Mouse (Mus musculus): ENCODE data around the gene Gabrr2. TPM values are rescaled to one million over a fixed set of nuclear protein-coding genes. Genes with fewer than 3 reads are reported as not detected.

Gene Gabrr2
- polyA plus RNA-seq, 1 experiment, result 0.48 TPM

GRCm38 (mm10) chr4:33067331-33067730, 4.5 kb downstream of the Gabrr2 start:
- Histone ChIP-seq H3K4me3 (no peak overlapping the region), H3K4me2 (ENCODE audit: low read depth) (no peak overlapping the region), H3K79me2 (ENCODE audit: control insufficient read depth, insufficient read depth) (no peaks in the 10 kb centered on the region), H3ac (ENCODE audit: control insufficient read depth, insufficient read length) (no peak overlapping the region), H3K36me3 (ENCODE audit: control insufficient read depth, insufficient read depth) (no peaks in the 10 kb centered on the region), H3K27me3 (ENCODE audit: control insufficient read depth, insufficient read depth, insufficient read length) (no peaks in the 10 kb centered on the region)
- TF ChIP-seq SRF (IDR thresholded peaks at IDR 0.05; ENCODE audit: control insufficient read depth, insufficient read length, low read depth) (no peak), TCF3 (IDR thresholded peaks at IDR 0.05; ENCODE audit: insufficient read length, low read depth) (no peak), POLR2A (IDR thresholded peaks at IDR 0.05; ENCODE audit: insufficient read length, low read depth) (no peak), MAX (IDR thresholded peaks at IDR 0.05; ENCODE audit: low read depth) (no peak), MYOG (IDR thresholded peaks at IDR 0.05; ENCODE audit: control insufficient read depth in 1 of 3, insufficient read depth in 1 of 3, insufficient read length in 2 of 3, low read depth in 2 of 3) (no peak), POLR2AphosphoS2 (IDR thresholded peaks at IDR 0.05; ENCODE audit: insufficient read length, low read depth) (no peak), CEBPB (IDR thresholded peaks at IDR 0.05; ENCODE audit: insufficient read depth, poor library complexity, severe bottlenecking) (no peak), TCF12 (IDR thresholded peaks at IDR 0.05; ENCODE audit: insufficient read depth, poor library complexity, severe bottlenecking) (no peak), USF1 (IDR thresholded peaks at IDR 0.05; ENCODE audit: low read depth) (no peak), MYOD1 (IDR thresholded peaks at IDR 0.05; ENCODE audit: control insufficient read depth in 1 of 3, insufficient read length in 2 of 3, low read depth in 2 of 3) (no peak), E2F4 (IDR thresholded peaks at IDR 0.05; ENCODE audit: insufficient read depth) (no peak)

DNA sequence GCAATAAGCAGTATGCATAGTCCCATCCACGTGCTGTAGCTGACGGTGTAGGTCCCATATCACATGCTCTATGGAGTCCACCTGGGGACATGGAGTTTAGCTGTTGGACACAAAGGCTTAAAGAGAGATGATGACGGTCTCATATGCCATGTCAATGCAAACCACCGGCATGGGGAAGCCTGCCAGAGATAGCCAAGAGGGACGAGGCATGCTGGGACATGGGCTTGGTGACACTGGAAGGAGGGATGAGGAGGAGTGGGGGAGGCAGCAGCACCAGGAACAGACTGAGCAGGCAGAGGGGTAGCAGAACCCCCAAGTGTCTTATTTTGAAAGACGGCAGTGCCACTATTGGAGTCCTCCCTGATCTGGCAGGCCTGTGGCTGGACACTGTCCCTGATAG, 5.0 kb downstream of the Gabrr2 start:
- H3K27me3 ChIP-seq (ENCODE audit: control insufficient read depth, insufficient read depth, insufficient read length), result no peaks in the 10 kb centered on the region
- no peak overlapping the region for H3K4me2 ChIP-seq (ENCODE audit: low read depth)
- H3K36me3 ChIP-seq (ENCODE audit: control insufficient read depth, insufficient read depth), result no peaks in the 10 kb centered on the region
- H3K79me2 ChIP-seq (ENCODE audit: control insufficient read depth, insufficient read depth), result no peaks in the 10 kb centered on the region
- H3K4me3 ChIP-seq, result no peak overlapping the region
- TF ChIP-seq E2F4 (IDR thresholded peaks at IDR 0.05; ENCODE audit: insufficient read depth) (no peak), MAX (IDR thresholded peaks at IDR 0.05; ENCODE audit: low read depth) (no peak), POLR2A (IDR thresholded peaks at IDR 0.05; ENCODE audit: insufficient read length, low read depth) (no peak), TCF3 (IDR thresholded peaks at IDR 0.05; ENCODE audit: insufficient read length, low read depth) (no peak), USF1 (IDR thresholded peaks at IDR 0.05; ENCODE audit: low read depth) (no peak), SRF (IDR thresholded peaks at IDR 0.05; ENCODE audit: control insufficient read depth, insufficient read length, low read depth) (no peak), MYOD1 (IDR thresholded peaks at IDR 0.05; ENCODE audit: control insufficient read depth in 1 of 3, insufficient read length in 2 of 3, low read depth in 2 of 3) (no peak), REST (IDR thresholded peaks at IDR 0.05; ENCODE audit: insufficient read depth, insufficient read length) (no peak), POLR2AphosphoS2 (IDR thresholded peaks at IDR 0.05; ENCODE audit: insufficient read length, low read depth) (no peak), TCF12 (IDR thresholded peaks at IDR 0.05; ENCODE audit: insufficient read depth, poor library complexity, severe bottlenecking) (no peak), MYOG (IDR thresholded peaks at IDR 0.05; ENCODE audit: control insufficient read depth in 1 of 3, insufficient read depth in 1 of 3, insufficient read length in 2 of 3, low read depth in 2 of 3) (no peak)
- no peak overlapping the region for H3ac ChIP-seq (ENCODE audit: control insufficient read depth, insufficient read length)

DNA sequence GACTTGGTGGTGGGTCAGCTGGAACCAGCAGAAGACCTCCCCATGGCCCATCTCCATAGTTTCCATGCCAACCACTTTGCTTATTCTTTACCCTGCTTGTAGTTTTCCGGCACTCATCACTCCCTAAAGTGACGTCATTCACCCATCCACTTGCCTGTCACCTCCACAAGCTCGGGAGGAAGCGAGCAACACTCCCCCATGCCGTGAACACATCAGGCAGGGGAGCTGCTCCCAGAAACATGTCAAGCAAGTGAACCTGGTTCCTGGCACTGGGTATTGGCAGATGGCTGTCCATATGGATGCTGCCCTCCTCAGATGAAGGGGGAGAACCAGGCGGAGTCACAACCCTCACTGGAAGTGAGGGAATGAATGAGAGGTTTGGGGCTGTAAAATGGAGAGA, 6.1 kb downstream of the Gabrr2 start:
- Histone ChIP-seq H3K4me2 (ENCODE audit: low read depth) (no peak overlapping the region), H3K4me3 (no peak overlapping the region)

GRCm38 (mm10) chr4:33070326-33070725, 7.5 kb downstream of the Gabrr2 start:
- H3K4me3 ChIP-seq, result no peak overlapping the region
- H3ac ChIP-seq (ENCODE audit: control insufficient read depth, insufficient read length), result no peak overlapping the region
- TF ChIP-seq POLR2AphosphoS2 (IDR thresholded peaks at IDR 0.05; ENCODE audit: insufficient read length, low read depth), result no peak
- TF ChIP-seq E2F4 (IDR thresholded peaks at IDR 0.05; ENCODE audit: insufficient read depth), result no peak
- TF ChIP-seq REST (IDR thresholded peaks at IDR 0.05; ENCODE audit: insufficient read depth, insufficient read length), result no peak
- TF ChIP-seq TCF12 (IDR thresholded peaks at IDR 0.05; ENCODE audit: insufficient read depth, poor library complexity, severe bottlenecking), result no peak
- no peak for TF ChIP-seq TCF3 (IDR thresholded peaks at IDR 0.05; ENCODE audit: insufficient read length, low read depth)
- no peak for TF ChIP-seq USF1 (IDR thresholded peaks at IDR 0.05; ENCODE audit: low read depth)
- TF ChIP-seq POLR2A (IDR thresholded peaks at IDR 0.05; ENCODE audit: insufficient read length, low read depth), result no peak
- no peak for TF ChIP-seq MAX (IDR thresholded peaks at IDR 0.05; ENCODE audit: low read depth)
- no peaks in the 10 kb centered on the region for H3K79me2 ChIP-seq (ENCODE audit: control insufficient read depth, insufficient read depth)
- H3K36me3 ChIP-seq (ENCODE audit: control insufficient read depth, insufficient read depth), result no peaks in the 10 kb centered on the region
- H3K4me2 ChIP-seq (ENCODE audit: low read depth), result no peak overlapping the region
- no peaks in the 10 kb centered on the region for H3K27me3 ChIP-seq (ENCODE audit: control insufficient read depth, insufficient read depth, insufficient read length)

More for the DNA sequence above, 6.1 kb downstream of the Gabrr2 start:
- no peak for TF ChIP-seq SRF (IDR thresholded peaks at IDR 0.05; ENCODE audit: control insufficient read depth, insufficient read length, low read depth)
- no peak for TF ChIP-seq CEBPB (IDR thresholded peaks at IDR 0.05; ENCODE audit: insufficient read depth, poor library complexity, severe bottlenecking)
- no peak for TF ChIP-seq USF1 (IDR thresholded peaks at IDR 0.05; ENCODE audit: low read depth)
- no peak for TF ChIP-seq MAX (IDR thresholded peaks at IDR 0.05; ENCODE audit: low read depth)
- no peak for TF ChIP-seq POLR2A (IDR thresholded peaks at IDR 0.05; ENCODE audit: insufficient read length, low read depth)
- no peak for TF ChIP-seq TCF3 (IDR thresholded peaks at IDR 0.05; ENCODE audit: insufficient read length, low read depth)
- TF ChIP-seq MYOD1 (IDR thresholded peaks at IDR 0.05; ENCODE audit: control insufficient read depth in 1 of 3, insufficient read length in 2 of 3, low read depth in 2 of 3), result no peak
- TF ChIP-seq MYOG (IDR thresholded peaks at IDR 0.05; ENCODE audit: control insufficient read depth in 1 of 3, insufficient read depth in 1 of 3, insufficient read length in 2 of 3, low read depth in 2 of 3), result no peak
- TF ChIP-seq POLR2AphosphoS2 (IDR thresholded peaks at IDR 0.05; ENCODE audit: insufficient read length, low read depth), result no peak
- no peak for TF ChIP-seq TCF12 (IDR thresholded peaks at IDR 0.05; ENCODE audit: insufficient read depth, poor library complexity, severe bottlenecking)
- no peak for TF ChIP-seq REST (IDR thresholded peaks at IDR 0.05; ENCODE audit: insufficient read depth, insufficient read length)
- TF ChIP-seq E2F4 (IDR thresholded peaks at IDR 0.05; ENCODE audit: insufficient read depth), result no peak
- H3ac ChIP-seq (ENCODE audit: control insufficient read depth, insufficient read length), result no peak overlapping the region
- H3K36me3 ChIP-seq (ENCODE audit: control insufficient read depth, insufficient read depth), result no peaks in the 10 kb centered on the region
- H3K27me3 ChIP-seq (ENCODE audit: control insufficient read depth, insufficient read depth, insufficient read length), result no peaks in the 10 kb centered on the region
- H3K79me2 ChIP-seq (ENCODE audit: control insufficient read depth, insufficient read depth), result no peaks in the 10 kb centered on the region

DNA sequence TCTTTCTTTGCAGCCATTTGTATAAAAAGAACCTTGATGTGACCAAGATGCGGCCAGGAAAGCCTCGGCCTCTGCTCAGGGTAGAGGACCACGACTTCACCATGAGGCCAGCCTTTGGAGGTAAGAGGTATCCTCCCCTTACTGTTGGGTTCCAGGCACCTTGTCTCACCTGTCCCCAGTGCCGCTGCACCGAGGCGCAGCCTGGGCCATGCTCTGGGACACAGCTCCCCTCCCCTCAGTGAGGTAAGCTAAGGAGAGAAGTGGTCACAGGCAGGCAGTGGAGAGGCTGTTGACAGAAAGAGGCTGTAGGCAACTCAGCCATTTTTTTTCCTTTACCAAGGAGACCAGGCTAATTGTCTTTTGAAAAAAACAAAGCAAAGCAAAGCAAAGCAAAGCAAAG, 8.5 kb downstream of the Gabrr2 start:
- H3K4me2 ChIP-seq (ENCODE audit: low read depth), result no peak overlapping the region
- H3K4me3 ChIP-seq, result no peak overlapping the region
- no peak overlapping the region for H3ac ChIP-seq (ENCODE audit: control insufficient read depth, insufficient read length)
- no peaks in the 10 kb centered on the region for H3K79me2 ChIP-seq (ENCODE audit: control insufficient read depth, insufficient read depth)
- no peaks in the 10 kb centered on the region for H3K36me3 ChIP-seq (ENCODE audit: control insufficient read depth, insufficient read depth)
- no peaks in the 10 kb centered on the region for H3K27me3 ChIP-seq (ENCODE audit: control insufficient read depth, insufficient read depth, insufficient read length)
- no peak for TF ChIP-seq MYOG (IDR thresholded peaks at IDR 0.05; ENCODE audit: control insufficient read depth in 1 of 3, insufficient read depth in 1 of 3, insufficient read length in 2 of 3, low read depth in 2 of 3)
- no peak for TF ChIP-seq POLR2A (IDR thresholded peaks at IDR 0.05; ENCODE audit: insufficient read length, low read depth)
- TF ChIP-seq TCF12 (IDR thresholded peaks at IDR 0.05; ENCODE audit: insufficient read depth, poor library complexity, severe bottlenecking), result no peak
- no peak for TF ChIP-seq MYOD1 (IDR thresholded peaks at IDR 0.05; ENCODE audit: control insufficient read depth in 1 of 3, insufficient read length in 2 of 3, low read depth in 2 of 3)
- TF ChIP-seq TCF3 (IDR thresholded peaks at IDR 0.05; ENCODE audit: insufficient read length, low read depth), result no peak
- TF ChIP-seq REST (IDR thresholded peaks at IDR 0.05; ENCODE audit: insufficient read depth, insufficient read length), result no peak
